Mouse (Mus musculus): ENCODE data around the gene Phlda1. TPM values are rescaled to one million over a fixed set of nuclear protein-coding genes. Genes with fewer than 3 reads are reported as not detected.
A peak's percentile ranks its signal among the peaks of the same experiment; 100 is the strongest.
"Not testable (repeated sequence)": the region's sequence is repeated elsewhere in the genome, so short reads cannot be mapped to it uniquely, and the experiment has no call there.

Phlda1 gene
- 10 to 100 TPM; 39.6 to 40.9 TPM for total RNA-seq (2021)
- long read RNA-seq, experiment 1, transcript Phlda1-201 (2 exons, 1,949 nt) = major isoform, 85 of 89 reads
- long read RNA-seq, experiment 1, partial matches to known transcripts = 0 of 89 reads
- long read RNA-seq, experiment 1, other reads (novel, unspliced or antisense) = 4 of 89 reads
- long read RNA-seq, experiment 2, transcript Phlda1-201 (2 exons, 1,949 nt) = major isoform, 70 of 74 reads
- long read RNA-seq, experiment 2, partial matches to known transcripts = 0 of 74 reads
- long read RNA-seq, experiment 2, other reads (novel, unspliced or antisense) = 4 of 74 reads

DNA sequence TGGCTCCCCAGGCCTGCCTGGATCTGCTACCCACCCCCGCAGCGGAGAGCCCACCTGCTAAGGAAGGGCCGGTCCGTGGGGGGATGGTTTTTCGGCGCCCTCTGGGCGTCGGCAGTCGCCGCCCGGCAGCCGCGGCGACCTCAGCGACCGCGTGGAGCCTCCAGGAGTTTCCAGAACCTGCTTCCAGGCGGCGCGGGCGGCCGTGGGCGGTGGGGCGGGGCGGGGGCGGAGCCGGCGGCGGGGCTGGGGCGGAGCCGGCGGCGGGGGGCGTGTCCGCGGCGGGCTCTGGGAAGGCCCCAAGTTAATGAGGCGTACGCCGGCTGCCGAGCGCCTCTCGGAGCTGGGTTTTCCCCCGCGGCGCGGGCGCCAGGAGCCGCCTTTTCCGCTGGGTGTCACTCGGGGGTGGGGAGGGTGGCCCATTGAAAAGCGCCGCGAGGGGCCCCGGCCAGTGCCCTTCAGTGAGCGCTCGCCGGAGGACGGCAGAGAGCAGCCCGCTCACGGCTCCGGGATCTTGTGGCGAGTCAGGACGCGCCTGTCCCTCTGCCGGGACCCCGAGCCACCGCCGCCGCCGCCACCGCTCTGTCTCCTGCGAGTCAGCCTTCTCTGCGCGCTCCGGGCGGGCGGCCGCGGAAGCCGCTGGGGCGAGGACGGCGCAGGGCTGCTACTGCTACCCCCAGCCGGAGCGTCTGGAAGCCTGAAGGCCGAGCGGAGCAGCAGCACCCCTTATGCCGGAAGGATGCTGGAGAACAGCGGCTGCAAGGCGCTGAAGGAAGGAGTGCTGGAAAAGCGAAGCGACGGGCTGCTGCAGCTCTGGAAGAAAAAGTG is at the start of gene Phlda1:
Phlda1 (plus strand) TSS at position 186 of the 825 bp plus-strand sequence.
- peak; percentile 88 to 93 for DNase-seq (ENCODE audit: low spot score in 2 of 2)

DNA sequence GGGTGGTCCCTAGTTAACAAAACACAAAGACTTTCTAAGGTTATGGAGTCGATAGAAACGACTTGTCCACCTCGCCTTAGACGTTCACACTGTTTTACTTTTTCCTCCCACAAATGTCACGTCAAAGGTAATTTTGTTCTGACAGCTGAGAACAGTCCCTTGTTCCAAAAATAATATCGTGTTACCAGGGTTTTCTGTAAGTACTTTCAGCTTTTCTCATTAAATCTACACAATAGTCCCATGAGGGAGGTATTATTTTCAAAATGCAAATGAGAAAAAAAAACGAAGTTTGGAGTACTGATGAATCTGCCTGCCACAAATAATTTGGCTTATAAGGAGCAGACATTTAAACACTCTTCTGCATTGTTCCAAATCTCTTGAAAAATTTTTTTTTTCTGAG is 48.0 kb upstream of the Phlda1 start:
- no peak for DNase-seq (ENCODE audit: low spot score in 2 of 2)

DNA sequence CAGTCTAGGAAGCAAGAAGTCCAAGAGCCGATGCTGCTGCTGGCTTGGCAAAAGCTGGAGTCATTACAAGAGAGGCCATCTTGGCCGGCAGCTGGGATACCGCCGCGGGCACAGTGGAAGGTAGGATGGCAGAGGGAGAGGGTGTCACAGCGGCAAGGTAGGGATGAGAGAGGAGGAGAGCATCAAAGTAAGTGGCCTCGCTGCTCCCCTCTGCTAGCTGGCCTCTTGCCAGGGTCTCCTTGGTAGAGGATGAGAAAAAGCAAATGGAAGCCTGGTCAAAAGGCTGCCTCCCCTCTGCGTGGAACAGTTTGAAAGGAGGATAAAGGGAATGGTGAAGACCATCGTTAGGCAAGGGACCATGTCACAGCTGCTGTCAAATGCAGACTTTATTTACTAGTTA is 47.0 kb upstream of the Phlda1 start:
- DNase-seq (ENCODE audit: low spot score in 2 of 2) = no peak

DNA sequence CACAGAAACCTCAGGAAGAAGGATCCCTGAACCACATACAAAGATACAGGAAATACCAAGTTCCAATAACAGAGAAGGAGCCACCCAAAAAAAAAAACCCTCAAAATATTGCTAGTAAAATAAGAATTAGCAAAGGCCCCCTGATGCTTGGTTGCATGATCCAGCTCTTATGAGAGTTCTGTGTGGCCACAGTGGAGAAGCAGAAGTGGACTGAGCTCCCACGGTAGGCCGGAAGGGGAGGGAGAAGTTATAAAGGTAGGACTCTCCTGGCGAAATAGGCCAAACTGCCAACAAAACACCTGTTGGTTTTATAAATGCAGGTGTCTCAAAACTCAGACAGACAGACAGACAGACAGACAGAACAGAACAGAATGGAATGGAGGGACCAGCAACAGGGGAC is 46.2 kb upstream of the Phlda1 start:
- DNase-seq (ENCODE audit: low spot score in 2 of 2) = no peak

DNA sequence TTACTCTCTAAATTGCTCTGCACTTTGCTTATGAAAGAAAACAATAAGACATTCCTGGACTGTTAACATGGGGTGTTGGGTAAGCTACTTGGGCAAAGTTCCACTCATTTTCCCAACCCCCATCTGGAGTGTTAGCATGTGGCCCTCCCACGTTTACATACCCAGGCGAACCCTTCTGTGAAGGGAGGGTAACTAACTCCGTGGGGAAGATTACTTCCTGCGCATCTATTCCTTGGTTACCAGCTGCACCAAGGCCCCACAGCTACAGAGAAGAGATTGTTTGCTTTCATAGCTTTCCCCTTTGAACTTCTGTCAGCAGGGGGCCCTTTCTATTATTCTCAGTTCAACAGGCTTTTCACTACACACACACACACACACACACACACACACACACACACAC is 45.7 kb upstream of the Phlda1 start:
- DNase-seq (ENCODE audit: low spot score in 2 of 2) = no peak

DNA sequence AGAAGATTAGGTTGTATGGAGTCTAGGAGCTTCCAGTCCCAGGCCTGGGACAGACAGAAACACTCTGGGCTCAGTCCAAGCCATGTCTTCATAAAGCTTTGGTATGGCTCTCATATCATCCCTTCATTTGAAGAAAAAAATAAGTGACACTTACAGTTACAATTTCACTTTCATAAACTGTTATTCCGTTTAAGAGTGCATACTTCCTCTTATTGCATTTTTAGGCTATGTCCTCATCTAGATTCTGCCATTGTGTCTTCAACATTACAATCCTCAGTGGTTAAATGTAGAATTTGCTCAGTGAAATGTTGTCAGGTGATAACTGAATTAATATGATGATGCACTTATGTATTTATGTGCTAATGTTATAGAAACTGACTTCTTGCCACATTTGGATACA is 41.3 kb upstream of the Phlda1 start:
- no peak for DNase-seq (ENCODE audit: low spot score in 2 of 2)

DNA sequence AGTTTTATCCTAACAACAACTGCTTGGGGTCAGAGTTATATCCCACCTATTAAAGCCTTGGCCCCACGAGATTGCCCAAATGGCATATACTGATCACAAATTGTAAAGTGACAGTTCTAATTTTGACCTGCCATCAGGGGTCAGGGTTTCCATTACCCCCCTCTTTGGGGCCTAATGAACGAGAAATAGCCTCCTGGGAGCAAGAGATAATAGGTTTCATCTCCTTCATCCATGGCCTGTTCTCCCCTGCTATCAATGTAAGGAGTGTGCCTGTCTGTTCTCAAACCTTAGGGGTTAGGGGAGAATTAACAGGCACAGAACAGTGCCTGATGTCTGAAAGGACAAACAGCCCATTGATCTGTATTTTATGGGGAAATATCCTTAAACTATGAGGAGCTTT is 40.7 kb upstream of the Phlda1 start:
- no peak for DNase-seq (ENCODE audit: low spot score in 2 of 2)

DNA sequence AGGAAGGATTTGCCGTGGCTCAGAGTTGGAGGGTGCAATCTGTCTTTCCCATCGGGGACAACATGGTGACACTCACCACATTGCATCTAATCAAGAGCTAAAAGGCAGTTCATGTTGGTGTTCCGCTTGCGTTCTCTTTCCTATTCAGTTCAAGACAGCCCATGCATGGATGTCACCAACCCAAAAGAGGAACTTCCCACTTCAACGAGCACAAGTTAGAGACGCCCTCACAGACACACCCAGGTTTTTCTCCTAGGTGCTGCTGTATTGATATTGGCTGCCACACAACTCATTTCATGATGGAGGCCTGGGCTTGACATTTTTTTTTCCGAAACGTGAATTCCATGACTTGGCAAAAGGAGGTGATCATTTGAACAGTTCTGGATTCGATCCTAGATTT is 34.9 kb upstream of the Phlda1 start:
- DNase-seq (ENCODE audit: low spot score in 2 of 2) = no peak

DNA sequence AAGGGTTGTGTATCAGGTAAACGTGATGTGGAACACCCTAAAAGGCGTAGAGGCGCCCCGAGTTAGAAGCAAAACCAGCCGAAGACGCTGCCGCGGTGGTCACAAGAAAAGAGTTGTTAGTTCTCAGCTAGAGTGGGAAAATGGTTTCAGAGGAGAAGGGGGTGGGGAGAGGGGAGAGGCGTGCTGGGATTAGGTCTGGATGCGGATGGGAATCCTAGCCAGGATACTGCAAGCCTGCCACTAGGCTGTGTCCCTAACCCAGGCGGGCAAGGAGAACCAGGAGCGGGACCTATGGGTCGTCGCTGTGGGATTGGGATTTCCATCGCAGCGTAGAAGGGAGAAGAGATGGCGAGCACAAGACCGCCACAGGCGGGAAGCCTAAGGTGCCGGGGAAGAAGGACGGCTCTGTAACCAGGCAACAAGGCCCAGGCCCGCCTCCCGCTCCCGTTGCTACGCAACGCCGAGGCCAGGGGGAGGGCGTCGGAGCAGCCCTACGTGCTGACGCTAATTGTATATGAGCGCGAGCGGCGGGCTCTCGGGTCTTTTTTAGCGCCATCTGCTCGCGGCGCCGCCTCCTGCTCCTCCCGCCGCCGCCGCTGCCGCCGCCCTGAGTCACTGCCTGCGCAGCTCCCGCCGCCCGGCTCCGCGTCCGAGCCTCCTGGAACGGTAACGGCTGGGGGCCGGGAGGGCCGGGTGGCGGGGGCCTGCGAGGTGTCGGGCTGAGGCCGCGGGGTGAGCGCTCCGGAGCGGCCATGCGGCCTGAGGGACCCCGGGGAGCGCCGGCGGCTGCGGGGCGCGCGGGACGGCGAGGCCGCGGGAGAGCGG is 33.2 kb upstream of the Phlda1 start, which contains the start of gene Nap1l1:
Nap1l1 (plus strand) TSS at position 538 of the 825 bp plus-strand sequence.
- DNase-seq (ENCODE audit: low spot score in 2 of 2) = peak; percentile 97 to 98

DNA sequence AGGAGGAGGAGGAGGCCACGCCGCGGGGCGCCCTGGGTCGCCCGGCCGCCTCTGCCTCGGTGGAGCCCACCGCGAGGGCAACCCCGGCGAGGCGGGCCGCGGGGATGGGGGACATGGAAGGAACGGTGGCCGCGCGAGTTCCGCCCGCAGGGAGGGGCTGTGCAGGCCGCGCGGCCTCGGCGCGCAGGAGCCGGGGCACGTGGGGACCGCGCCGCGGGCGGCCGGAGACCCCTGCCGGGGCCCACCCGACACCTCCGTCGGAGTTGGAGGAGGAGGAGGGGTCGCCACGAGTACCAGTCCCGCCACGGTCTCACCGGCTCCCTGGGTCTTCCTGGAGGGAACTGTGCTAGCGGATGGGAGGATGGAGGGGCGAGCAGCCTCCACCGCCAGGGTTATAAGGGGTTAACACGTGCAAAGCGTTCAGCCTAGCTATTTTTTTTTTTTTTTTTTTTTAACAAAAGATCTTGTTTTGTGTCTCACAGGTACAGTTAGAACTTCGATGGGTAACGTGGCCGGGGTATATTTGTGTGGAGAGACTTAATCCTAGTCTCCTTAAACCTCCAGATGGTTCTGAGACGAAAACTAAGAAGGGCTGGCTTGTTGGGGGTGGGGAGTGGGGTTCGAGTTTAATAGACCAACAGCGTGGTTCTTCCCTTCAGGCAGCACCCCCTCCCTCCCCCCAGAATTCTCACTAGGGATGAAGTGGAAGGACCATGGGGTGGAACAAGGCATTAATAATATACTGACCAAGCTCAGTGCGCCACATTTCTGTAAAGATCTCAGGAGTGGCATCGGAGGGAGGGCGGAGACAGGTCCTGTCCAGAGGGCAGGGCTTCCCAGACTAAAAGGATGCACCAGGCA is 32.3 kb upstream of the Phlda1 start:
- DNase-seq (ENCODE audit: low spot score in 2 of 2) = peak in 1 of 2 experiments; percentile 12

DNA sequence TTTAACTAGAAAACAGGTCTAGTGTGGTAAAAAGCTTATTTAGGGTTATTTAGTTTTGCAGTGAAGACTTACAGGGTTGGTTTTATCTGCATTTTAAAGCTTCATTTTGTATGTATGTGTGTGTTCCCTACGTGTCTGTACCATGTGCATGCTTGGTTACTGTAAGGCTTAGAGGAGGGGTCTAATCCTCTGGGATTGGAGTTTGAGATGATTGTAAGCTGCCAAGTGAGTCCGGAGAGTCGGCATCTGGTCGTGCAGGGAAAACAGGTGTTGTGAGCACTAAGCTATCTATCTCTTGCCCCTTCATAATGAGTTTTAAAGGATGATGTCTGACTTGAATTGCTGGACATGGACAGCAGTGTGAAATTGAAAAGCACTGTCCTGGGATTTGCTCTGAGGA is 29.8 kb upstream of the Phlda1 start:
- DNase-seq (ENCODE audit: low spot score in 2 of 2) = no peak

DNA sequence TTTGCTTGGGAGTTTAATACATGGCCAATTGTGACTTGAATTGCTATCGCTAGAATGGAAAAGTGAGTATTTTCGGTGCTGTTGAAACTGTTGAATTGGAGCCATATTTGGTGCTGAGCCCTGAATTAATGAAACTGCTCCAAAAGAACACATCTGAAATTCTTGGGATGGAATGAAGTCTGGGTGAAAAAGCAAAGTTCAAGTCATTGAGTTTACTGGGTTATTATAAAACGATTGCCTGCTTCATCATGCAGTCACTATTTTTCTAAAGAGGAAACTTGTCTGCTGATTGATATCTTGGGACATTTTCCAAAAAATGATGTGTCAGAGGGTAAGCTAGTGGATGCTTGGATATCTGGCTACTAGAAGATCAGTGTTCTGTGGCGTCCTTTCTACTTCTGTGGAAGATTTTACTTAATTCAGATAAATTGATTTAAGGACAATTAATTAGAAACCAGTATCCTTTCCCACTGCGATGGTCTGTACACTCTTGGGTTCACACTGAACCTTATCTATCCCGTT is 29.0 kb upstream of the Phlda1 start:
- DNase-seq (ENCODE audit: low spot score in 2 of 2) = no peak

DNA sequence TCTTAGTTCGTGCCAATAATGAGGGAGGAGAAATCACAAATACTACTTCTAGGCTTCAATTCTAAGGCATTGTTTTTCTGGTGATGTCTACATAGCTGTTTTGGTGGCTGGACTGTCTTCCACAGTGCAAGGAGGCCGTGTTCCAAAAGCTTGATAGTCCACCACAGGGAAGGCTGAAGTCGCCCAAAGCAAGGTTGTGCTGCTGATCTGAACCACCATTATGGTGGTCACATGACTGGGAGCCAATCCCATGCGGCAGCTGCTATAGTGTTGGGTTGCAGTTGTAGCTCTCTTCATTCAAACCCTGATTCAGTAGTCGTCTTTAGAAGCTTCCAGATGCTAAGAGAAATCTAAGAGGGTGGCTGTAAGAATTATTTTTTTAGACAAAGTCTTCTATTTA is 26.5 kb upstream of the Phlda1 start:
- DNase-seq (ENCODE audit: low spot score in 2 of 2) = no peak

DNA sequence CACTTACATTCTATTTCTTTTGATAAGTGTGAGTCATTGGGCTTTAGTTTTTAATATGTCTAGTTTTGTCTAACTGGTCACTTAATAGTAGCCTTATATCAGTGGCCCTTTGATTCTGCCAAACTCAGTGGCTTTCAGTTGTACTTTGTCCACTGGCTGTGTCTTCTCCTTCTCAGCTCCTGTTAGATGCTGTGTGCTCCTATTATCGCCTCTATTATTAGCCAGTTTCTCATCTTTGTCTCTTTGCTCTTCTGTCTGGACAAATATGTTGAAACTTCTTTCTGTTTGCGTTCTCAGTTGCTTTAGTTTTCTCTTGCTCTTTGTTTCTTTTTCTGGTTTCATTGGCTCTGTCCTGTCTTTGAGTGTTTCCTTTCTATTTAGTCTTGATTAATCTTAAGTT is 23.4 kb upstream of the Phlda1 start:
- no peak for DNase-seq (ENCODE audit: low spot score in 2 of 2)

DNA sequence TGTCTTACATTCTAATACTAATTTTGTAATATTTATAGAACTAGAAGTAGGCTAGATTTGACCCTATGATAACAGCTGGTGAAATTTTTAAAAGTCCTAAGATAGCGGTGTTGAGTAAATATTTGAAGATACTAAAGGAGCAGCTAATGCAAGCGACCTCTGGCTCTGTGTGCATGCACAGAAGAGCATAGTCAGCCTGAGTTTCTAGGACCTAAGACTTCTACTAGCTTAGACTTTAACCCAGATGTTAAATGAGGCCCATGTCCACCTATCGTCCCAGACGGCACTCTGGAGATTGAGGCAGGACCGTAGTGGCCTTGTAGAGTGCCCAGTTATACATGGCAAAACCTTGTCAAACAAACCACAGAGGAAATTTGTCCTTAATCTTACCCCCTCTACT is 22.0 kb upstream of the Phlda1 start:
- no peak for DNase-seq (ENCODE audit: low spot score in 2 of 2)

DNA sequence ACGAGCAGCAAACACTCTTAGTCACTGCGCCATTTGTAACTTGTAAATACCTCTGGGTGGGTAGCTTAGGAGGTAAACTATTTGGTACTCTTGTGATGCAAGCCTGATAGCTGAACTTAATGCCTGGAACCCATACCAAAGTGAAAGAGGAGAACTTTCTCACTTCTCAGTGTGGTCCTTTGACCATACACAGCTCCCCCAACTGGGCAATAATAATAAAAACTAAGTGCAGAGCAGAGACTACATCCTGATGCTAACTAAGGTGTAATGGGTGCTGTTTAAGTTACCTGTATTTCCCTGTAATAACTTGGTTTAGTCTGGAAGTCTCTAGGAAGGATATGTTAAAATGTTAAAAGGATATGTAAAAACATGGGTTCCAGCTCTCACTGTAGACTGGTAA is 17.3 kb upstream of the Phlda1 start:
- DNase-seq (ENCODE audit: low spot score in 2 of 2) = no peak

DNA sequence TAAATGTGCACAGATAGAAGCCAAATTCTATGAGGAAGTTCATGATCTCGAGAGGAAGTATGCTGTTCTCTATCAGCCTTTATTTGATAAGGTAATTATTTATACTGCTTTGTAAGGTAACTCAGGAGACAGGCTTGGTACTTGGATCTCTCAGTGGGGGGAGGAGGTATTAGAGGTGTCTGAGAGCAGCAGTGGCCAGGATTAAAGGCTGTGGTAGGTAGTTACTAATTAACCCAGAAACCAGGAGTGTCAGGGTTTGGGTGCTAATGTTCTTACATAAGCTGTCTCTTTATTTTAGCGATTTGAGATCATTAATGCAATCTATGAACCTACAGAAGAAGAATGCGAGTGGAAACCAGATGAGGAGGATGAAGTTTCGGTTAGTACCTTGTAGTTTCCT is 16.0 kb upstream of the Phlda1 start:
- not testable (repeated sequence) for DNase-seq (ENCODE audit: low spot score in 2 of 2)

DNA sequence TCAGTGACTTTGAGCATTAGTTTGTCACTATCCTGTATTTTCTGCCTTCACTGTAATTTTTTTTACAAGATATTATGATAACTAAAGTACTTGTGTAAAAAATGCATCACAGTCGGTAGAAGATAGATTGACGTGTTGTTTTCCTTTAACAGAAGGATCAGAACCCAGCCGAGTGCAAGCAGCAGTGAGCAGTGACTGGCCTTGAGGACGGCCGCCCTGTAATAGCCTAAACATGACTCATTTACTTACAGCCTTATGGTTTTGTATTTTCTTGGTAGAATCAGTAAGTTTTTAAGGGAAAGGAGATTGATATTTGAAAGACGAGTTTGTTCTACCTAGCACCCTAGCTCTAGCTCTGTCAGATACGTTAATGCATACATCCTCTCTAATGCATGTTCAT is 10.2 kb upstream of the Phlda1 start:
- no peak for DNase-seq (ENCODE audit: low spot score in 2 of 2)

DNA sequence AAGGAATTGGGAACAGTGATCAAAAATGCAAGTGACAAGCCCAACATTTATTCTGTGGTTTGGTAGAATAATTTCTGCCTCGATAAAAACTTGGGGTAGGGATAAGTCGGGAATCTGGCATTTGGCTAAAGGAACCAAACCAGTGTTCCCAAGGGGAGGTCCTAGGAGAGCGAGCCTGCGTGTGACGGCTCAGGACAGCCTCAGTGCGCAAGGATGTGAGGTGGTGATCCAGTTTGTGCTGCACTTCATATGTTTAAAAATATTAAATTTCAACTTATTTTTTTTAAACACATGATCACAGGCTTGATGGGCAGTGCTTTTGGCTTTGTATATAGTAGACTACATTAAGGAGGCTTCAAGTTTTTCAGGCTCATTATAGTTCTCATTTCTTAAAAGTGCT is 6.2 kb upstream of the Phlda1 start:
- DNase-seq (ENCODE audit: low spot score in 2 of 2) = no peak

DNA sequence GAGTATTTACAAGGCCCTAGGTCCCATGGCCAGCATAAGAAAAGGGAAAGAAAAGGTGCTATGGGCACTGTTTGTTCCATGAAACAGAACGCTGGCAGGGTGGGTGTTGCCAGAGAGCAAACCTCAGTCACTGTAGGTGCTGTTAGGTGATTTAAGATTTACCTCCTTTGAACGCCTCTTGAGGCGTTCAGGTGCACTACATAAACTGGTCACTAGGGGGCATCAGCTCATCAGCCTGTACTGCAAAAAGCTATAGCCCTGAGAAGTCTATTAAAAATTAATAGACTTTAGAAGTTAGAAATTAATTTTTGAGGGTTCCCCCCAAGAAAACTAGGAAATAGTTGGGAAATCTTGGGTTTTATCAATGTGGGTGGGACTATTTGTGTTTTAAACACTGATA is 3.0 kb upstream of the Phlda1 start:
- peak; percentile 75 to 84 for DNase-seq (ENCODE audit: low spot score in 2 of 2)

DNA sequence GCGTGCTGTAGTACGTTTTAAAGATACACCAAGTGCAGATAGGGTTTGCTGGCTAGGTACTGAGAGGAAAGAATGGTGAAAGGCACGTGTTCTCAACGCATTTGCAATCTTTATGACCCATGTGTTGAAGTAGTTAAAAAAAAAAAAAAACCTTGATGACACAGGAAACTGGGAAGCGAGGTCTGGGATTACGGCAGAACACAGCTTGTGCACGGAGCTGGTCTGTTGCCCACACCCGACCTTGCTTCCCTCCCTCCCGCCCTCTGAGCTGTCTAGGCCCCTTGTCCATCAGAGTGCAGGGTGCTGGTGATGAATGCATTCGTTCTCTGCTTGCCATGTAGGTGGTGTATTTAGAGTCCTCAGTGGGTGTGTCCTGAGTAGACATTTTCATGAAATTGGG is 2.4 kb upstream of the Phlda1 start:
- DNase-seq (ENCODE audit: low spot score in 2 of 2) = no peak
